Mouse (Mus musculus) megakaryocyte, embryonic 14.5 days (primary cell): ENCODE measurements around the gene Ppp1r14a.

Source experiments
- FLI1 ChIP-seq: IDR thresholded peaks from 2 replicates; pipeline ENCODE4 v1.6.1; 2012; ENCODE audit warnings: low read length, inconsistent platforms, mixed read lengths
- GATA1 ChIP-seq: IDR thresholded peaks from 3 replicates; pipeline ENCODE4 v1.6.1; 2012; ENCODE audit warnings: mixed read lengths, low read length, inconsistent platforms, borderline replicate concordance

- no peak for TF ChIP-seq GATA1
- no peak for TF ChIP-seq FLI1
Observed at GRCm38 (mm10) chr7:29301127-29301566, 12.0 kb downstream of the Ppp1r14a start.
